Mouse (Mus musculus) brain, embryonic 14.5 days (tissue): ENCODE measurements at regions not wholly inside any gene's neighbourhood (a gene's known extent, or its start where the extent isn't known, plus 50 kb on each side); places are given as distances from the start of the nearest gene placed in this dataset.

Source experiments
- CTCF ChIP-seq: fragments of 200-500 bp; IDR thresholded peaks from 2 replicates; pipeline ENCODE4 v1.5.1; 2012; ENCODE audit warnings: inconsistent platforms, mild to moderate bottlenecking, moderate library complexity, borderline replicate concordance; ENCODE audit not compliant: insufficient read depth, insufficient read length; ENCODE audit errors: extremely low read depth
- POLR2A ChIP-seq: fragments of 200-500 bp; IDR thresholded peaks from 2 replicates; pipeline ENCODE4 v1.6.1; 2012; ENCODE audit warnings: mild to moderate bottlenecking, inconsistent platforms, borderline replicate concordance; ENCODE audit not compliant: poor library complexity, insufficient read depth, insufficient read length, severe bottlenecking; ENCODE audit errors: extremely low read depth

- TF ChIP-seq CTCF (no peak), POLR2A (no peak)
These were observed 57.7 kb upstream of the Lin7a start for GRCm38 (mm10) chr10:107213541-107214340.
